Mouse (Mus musculus): ENCODE results near the gene Selenop. TPM values are rescaled to one million over a fixed set of nuclear protein-coding genes. Genes with fewer than 3 reads are reported as not detected.
"Not testable (repeated sequence)": the region's sequence is repeated elsewhere in the genome, so short reads cannot be mapped to it uniquely, and the experiment has no call there.

Selenop gene
- 162 and 165 TPM in 2 replicates for polyA plus RNA-seq (2015; fragmentation: Nextera tagmentation; extraction: Ambion mirVana)

DNA sequence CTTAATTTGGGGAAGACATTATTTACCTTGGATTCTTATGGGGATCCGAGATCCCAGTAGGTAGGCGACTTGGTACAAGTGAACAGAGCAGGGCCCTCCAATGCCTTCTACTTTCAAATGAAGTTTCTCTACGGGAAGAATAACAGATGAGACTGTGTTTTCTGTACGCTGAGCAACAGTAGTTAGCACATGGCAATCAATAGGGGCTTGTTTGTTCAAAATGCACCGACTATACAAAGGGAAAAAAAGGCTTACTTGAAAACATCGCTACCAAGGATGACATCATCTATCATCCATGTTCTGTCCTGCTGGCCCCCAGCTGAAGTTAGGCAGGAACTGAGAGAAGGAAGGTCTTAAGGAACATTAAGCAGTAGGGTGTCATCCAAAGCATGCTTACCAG is at the start of gene Selenop:
Selenop (plus strand) TSS at position 301 of the 400 bp plus-strand sequence.
- H3K9ac ChIP-seq = no peak within 1 kb of the TSS
- H3K36me3 ChIP-seq = no peaks in the 10 kb centered on the region
- ATAC-seq (replicated peaks; ENCODE audit: insufficient number of reproducible peaks, insufficient read depth, low FRiP score, low read depth) = no peak
- whole genome bisulfite sequencing = 80% methylated on average over 6 of the region's 6 CpGs
- no peak within 1 kb of the TSS for H3K27ac ChIP-seq
- H3K4me3 ChIP-seq = no peak within 1 kb of the TSS
- no peak within 1 kb of the TSS for H3K4me2 ChIP-seq
- H3K4me1 ChIP-seq (replicated peaks) = peaks cover 11% of the 10 kb centered on the region; the same call in 1 of the 2 replicates
- H3K27me3 ChIP-seq = no peaks in the 10 kb centered on the region
- H3K9me3 ChIP-seq (replicated peaks) = no peaks in the 10 kb centered on the region

DNA sequence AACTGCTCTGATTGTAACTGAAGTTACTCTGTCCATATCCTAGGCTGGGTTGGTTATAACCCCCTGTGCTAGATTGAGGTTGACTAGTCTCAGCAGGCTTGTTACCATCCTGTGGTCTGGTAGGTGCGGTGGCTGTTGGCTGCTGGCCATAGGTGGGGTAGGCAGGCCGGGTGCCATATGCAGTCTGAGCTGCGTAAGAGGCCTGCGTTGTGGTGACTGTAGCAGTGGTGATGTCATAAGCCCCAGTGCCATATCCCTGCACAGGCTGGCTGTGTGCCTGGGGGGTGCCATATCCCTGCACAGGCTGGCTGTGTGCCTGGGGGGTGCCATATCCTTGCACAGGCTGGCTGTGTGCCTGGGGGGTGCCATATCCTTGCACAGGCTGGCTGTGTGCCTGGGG is 49.7 kb upstream of the Selenop start:
- H3K27me3 ChIP-seq; H3K9me3 ChIP-seq (replicated peaks); H3K27ac ChIP-seq; H3K36me3 ChIP-seq; H3K4me3 ChIP-seq; H3K4me1 ChIP-seq (replicated peaks); H3K4me2 ChIP-seq; ATAC-seq (replicated peaks; ENCODE audit: insufficient number of reproducible peaks, insufficient read depth, low FRiP score, low read depth); H3K9ac ChIP-seq: not testable (repeated sequence)
- WGBS = 90% methylated on average over 4 of the region's 4 CpGs

DNA sequence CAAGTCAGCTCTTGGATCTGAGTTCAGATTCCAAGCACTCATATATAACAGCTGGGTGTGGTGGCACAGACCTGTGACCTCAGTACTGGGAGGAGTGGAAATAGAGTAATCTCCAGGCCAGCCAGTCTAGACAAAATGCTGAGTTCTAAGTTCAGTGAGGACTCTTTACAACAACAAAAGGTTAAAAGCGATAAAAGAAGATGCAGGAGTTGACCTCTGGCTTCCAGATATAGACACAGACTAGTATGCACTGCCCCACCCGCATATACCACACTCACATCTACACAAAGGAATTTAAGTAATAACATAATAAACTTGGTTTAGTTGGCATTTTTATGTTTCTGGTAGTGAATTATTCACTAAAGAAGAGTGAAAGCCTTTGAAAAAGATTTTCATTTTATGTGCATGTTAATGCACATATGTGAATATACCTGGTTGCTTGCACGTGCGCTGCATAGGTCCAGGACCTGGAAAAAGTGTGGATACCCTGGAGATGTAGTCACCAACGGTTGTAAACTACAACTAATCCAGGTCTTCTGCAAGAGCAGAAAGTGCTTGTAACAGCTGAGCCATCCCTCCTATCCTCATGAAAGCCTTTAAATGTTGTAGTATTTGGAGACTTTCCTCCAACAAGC is 45.4 kb upstream of the Selenop start:
- H3K9ac ChIP-seq = no peak overlapping the region
- H3K27ac ChIP-seq = no peak overlapping the region
- peaks cover 6% of the 10 kb centered on the region for H3K4me1 ChIP-seq (replicated peaks)
- H3K4me2 ChIP-seq = no peak overlapping the region
- 88% methylated on average over 5 of the region's 5 CpGs for WGBS
- ATAC-seq (replicated peaks; ENCODE audit: insufficient number of reproducible peaks, insufficient read depth, low FRiP score, low read depth) = no peak
- no peaks in the 10 kb centered on the region for H3K9me3 ChIP-seq (replicated peaks)
- H3K36me3 ChIP-seq = no peaks in the 10 kb centered on the region
- no peak overlapping the region for H3K4me3 ChIP-seq
- no peaks in the 10 kb centered on the region for H3K27me3 ChIP-seq

DNA sequence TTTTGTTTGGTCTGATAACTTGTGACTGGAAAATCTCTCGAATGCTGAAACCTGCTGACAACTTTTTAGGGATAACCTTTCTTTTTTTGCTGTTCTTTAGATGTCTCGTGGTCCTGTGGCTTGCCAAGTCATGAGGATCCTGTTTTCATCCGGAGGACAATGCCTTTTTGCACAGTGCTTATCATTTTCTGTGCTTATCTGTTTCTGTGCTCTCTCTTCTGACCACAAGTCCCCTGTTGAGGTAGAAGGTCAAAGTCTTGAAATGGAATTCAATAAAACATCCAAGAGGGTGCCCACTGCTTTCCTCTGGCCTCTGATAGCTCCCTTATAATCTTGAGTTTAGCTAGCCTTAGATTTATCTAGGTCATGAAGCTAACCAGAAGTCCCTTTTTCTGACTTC is 41.8 kb upstream of the Selenop start:
- Histone ChIP-seq H3K4me3 (no peak overlapping the region), H3K4me1 (replicated peaks) (peaks cover 9% of the 10 kb centered on the region), H3K9ac (no peak overlapping the region), H3K36me3 (no peaks in the 10 kb centered on the region), H3K27me3 (no peaks in the 10 kb centered on the region), H3K4me2 (no peak overlapping the region), H3K9me3 (replicated peaks) (no peaks in the 10 kb centered on the region), H3K27ac (no peak overlapping the region)
- ATAC-seq (replicated peaks; ENCODE audit: insufficient number of reproducible peaks, insufficient read depth, low FRiP score, low read depth) = no peak
- 36% methylated on average over 3 of the region's 3 CpGs for WGBS

DNA sequence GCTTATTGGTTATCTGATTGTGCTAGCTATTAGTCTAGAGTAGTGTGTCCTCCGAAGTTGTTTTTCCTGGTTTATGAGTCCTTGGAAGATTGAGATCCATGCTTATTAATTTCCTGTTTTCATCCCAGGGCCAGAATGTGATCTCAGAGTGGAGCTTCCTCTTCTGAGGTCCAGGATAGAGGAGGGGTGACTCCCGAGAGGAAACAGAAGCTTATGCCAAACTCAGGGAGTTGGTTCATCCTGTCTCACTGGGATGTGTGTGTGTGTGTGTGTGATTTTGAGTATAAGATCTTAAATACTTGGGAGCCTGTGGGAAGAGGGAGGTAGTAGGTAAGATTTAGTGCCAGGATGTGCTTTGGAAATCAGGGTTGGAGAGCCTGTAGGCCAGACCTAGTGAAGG is 40.2 kb upstream of the Selenop start:
- Histone ChIP-seq H3K9ac (no peak overlapping the region), H3K36me3 (no peaks in the 10 kb centered on the region), H3K4me2 (no peak overlapping the region), H3K4me1 (replicated peaks) (peaks cover 9% of the 10 kb centered on the region), H3K9me3 (replicated peaks) (no peaks in the 10 kb centered on the region), H3K4me3 (no peak overlapping the region), H3K27me3 (no peaks in the 10 kb centered on the region), H3K27ac (peak overlapping the region; percentile 40; the same call in 1 of the 2 replicates)
- ATAC-seq (replicated peaks; ENCODE audit: insufficient number of reproducible peaks, insufficient read depth, low FRiP score, low read depth) = no peak
- 52% methylated on average over 2 of the region's 2 CpGs for WGBS

DNA sequence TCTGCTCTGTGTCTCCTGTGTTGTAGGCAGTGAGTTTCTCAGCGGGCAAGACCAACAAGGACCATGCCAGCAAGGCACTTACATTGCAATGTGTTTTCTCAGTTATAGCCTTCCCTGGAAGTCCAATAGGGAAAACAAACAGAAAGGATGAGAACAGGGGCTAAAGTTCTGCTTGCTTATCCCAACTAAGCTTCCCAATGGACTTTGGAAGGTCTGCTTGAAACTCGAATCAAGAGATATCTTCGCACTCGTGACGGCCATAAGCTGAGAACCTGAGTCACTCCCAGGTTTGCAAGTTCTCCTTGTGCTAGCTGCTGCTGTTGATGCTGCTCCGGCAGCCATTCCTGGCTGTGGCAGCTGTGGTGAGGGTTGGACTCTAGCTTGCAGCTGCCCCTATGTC is 39.4 kb upstream of the Selenop start:
- Histone ChIP-seq H3K9ac (no peak overlapping the region), H3K27me3 (no peaks in the 10 kb centered on the region), H3K36me3 (no peaks in the 10 kb centered on the region), H3K4me3 (no peak overlapping the region), H3K4me2 (no peak overlapping the region), H3K27ac (no peak overlapping the region), H3K4me1 (replicated peaks) (peaks cover 9% of the 10 kb centered on the region), H3K9me3 (replicated peaks) (no peaks in the 10 kb centered on the region)
- 82% methylated on average over 6 of the region's 6 CpGs for WGBS
- ATAC-seq (replicated peaks; ENCODE audit: insufficient number of reproducible peaks, insufficient read depth, low FRiP score, low read depth) = no peak

DNA sequence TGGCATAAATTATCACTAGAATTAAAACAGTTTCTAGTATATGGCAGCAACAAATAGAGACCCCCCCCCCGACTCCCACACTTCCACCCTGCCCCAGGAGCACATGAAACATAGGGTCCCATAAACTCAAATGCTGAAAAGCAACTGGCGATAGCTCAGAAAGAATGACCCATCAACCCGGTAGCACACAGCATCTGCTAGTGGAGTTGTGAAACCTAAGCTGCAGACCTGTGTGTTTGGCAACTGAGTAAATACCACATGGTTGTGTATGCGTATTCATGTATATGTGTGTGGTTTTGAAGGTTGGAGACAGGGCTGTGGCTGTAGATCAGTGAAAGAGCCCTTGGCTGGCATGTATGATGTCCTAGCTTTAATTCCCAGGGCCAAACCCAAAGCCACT is 37.3 kb upstream of the Selenop start:
- no peak for ATAC-seq (replicated peaks; ENCODE audit: insufficient number of reproducible peaks, insufficient read depth, low FRiP score, low read depth)
- H3K4me2 ChIP-seq = no peak overlapping the region
- H3K27me3 ChIP-seq = no peaks in the 10 kb centered on the region
- H3K4me3 ChIP-seq = no peak overlapping the region
- no peaks in the 10 kb centered on the region for H3K9me3 ChIP-seq (replicated peaks)
- 94% methylated on average over 4 of the region's 4 CpGs for WGBS
- peaks cover 9% of the 10 kb centered on the region for H3K4me1 ChIP-seq (replicated peaks)
- H3K27ac ChIP-seq = no peak overlapping the region
- no peak overlapping the region for H3K9ac ChIP-seq
- no peaks in the 10 kb centered on the region for H3K36me3 ChIP-seq

DNA sequence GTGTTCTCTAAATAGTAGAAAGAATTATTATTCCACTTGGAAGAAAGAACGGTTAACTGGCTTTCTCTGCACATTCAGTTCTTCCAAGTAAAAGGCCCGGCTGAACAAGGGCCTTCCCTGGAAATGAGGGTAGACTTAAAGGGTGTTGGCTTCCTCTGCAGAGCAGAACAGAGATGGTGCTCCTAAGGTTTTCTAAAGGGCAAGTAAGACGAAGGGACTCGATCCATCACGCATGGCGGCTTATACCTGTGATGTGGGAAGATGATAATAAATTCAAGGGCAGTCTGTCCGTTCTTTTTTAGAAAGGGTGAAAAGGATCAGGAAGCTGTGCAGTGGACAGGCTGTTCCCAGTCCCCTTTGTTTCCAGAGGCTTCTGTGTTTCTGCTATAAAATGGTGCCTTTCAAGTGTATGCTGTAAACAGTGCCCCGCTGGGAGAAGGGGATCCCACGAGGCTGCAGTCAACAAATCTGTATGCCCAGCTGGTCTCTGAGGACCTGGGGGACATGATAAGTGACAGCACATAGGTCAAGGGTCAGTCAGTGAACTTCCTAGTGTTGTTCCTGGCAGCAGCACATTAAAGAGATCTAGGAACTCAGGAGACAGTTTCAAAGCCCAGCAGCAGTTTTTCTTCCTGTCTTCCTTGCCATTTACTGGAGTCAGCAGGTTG is 36.0 kb upstream of the Selenop start:
- Histone ChIP-seq H3K27me3 (no peaks in the 10 kb centered on the region), H3K4me2 (no peak overlapping the region), H3K9me3 (replicated peaks) (no peaks in the 10 kb centered on the region), H3K4me1 (replicated peaks) (peaks cover 9% of the 10 kb centered on the region), H3K27ac (no peak overlapping the region), H3K9ac (no peak overlapping the region), H3K36me3 (no peaks in the 10 kb centered on the region), H3K4me3 (no peak overlapping the region)
- WGBS = 51% methylated on average over 9 of the region's 9 CpGs
- no peak for ATAC-seq (replicated peaks; ENCODE audit: insufficient number of reproducible peaks, insufficient read depth, low FRiP score, low read depth)

DNA sequence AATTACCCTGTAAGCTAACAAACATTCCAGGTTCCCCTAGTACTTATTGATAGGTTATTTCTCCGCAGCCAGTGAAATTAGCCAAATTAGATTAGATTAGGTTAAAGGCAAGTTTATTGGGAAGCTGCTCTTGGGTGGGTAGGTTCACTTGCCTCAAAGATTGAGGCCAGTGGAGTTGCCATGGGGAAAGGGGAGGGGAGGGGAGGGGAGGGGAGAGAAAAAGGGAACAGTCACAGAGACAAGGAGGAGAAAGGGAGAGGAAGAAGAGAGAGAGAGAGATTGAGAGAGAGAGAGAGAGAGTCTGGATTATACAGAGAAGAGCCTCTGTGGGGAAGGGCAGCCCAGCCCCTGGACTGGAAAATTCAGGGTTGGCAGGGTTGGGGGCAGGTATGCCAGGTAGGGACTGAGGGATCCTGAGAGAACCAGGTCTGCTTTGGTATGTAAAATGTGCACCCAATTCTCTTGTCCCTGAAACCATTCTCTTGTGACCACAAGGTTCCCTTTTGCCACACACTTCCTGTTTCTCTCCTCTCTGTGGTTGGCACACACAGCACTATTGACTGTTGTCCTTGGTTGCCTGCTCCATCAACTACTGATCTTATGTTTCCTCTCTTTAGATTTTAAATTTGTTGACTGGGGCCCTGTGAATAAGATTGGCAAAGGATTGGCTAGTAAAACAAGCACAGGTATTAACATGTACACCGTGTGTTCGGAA is 34.4 kb upstream of the Selenop start:
- no peaks in the 10 kb centered on the region for H3K27me3 ChIP-seq
- H3K4me1 ChIP-seq (replicated peaks) = 0 out of 2 replicates have a peak, but pooled peaks cover under 1% of the 10 kb centered on the region
- no peak for ATAC-seq (replicated peaks; ENCODE audit: insufficient number of reproducible peaks, insufficient read depth, low FRiP score, low read depth)
- no peaks in the 10 kb centered on the region for H3K36me3 ChIP-seq
- no peak overlapping the region for H3K9ac ChIP-seq
- H3K27ac ChIP-seq = no peak overlapping the region
- no peak overlapping the region for H3K4me2 ChIP-seq
- no peaks in the 10 kb centered on the region for H3K9me3 ChIP-seq (replicated peaks)
- WGBS = 83% methylated on average over 3 of the region's 3 CpGs
- H3K4me3 ChIP-seq = no peak overlapping the region

DNA sequence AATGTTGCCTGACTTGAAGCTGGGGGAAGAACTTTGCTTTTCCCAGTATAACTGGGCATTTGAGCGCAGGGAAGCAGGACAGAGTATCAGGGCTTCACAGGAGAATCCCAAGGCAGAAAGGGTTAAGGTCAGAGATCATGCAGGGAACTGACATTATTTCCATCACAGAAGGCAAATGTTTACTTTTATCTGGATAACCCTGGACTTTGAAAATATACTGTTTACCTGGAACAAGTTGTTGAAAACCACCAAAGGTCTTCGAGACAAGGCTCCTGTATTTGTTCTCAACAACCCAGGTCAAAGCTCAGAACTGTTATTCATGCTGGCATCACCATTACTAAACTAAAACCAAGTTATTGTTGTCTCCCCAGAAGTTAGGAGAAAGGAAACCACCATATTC is 32.0 kb upstream of the Selenop start:
- Histone ChIP-seq H3K4me1 (replicated peaks) (no peaks in the 10 kb centered on the region), H3K36me3 (no peaks in the 10 kb centered on the region), H3K27me3 (no peaks in the 10 kb centered on the region), H3K27ac (no peak overlapping the region), H3K4me2 (no peak overlapping the region), H3K9ac (no peak overlapping the region), H3K9me3 (replicated peaks) (no peaks in the 10 kb centered on the region), H3K4me3 (no peak overlapping the region)
- no peak for ATAC-seq (replicated peaks; ENCODE audit: insufficient number of reproducible peaks, insufficient read depth, low FRiP score, low read depth)
- WGBS = 90% methylated on average over 2 of the region's 2 CpGs

DNA sequence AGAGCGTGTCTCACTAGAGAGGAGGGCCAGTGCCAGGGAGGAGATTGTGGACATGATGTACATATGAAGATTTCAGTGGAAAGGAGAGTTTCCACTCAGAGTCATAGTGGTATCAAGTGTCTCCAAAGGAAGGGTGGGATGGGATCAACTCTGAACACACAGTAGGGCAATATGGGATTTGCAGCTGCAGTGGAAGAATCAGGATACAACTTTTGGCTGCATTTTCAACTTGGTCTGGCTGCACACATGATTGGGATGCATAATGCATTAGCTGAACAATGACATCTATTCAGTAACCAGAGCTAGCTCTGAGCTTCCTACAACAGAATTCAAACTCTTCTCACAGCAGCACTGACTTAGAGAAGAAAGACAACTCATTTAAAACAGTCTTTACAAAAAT is 30.4 kb upstream of the Selenop start:
- ATAC-seq (replicated peaks; ENCODE audit: insufficient number of reproducible peaks, insufficient read depth, low FRiP score, low read depth) = no peak

More for the DNA sequence above, 30.4 kb upstream of the Selenop start:
- Histone ChIP-seq H3K4me1 (replicated peaks) (no peaks in the 10 kb centered on the region), H3K4me3 (no peak overlapping the region), H3K27ac (no peak overlapping the region), H3K9ac (no peak overlapping the region), H3K36me3 (no peaks in the 10 kb centered on the region), H3K27me3 (no peaks in the 10 kb centered on the region), H3K9me3 (replicated peaks) (no peaks in the 10 kb centered on the region), H3K4me2 (no peak overlapping the region)
- WGBS = 78% methylated on average over 1 of the region's 1 CpGs
